Comparison of ENCODE assay signal across 21 mouse cellular contexts in genomic region chr2:120086038-120086437, GRCm38 (mm10). TPM values are rescaled to one million over a fixed set of nuclear protein-coding genes. Genes with fewer than 3 reads are reported as not detected.
DNase-seq lines count a peak whose midpoint lies in the region; ATAC-seq and TF ChIP-seq lines count a peak whose summit lies in the region.
"Had no signal": no experiment of that assay in that cellular context is flagged by ENCODE, and none has a peak within 500 bp of the region (broad histone marks: within the 10 kb centered on the region; RNA-seq: fewer than 3 reads in every experiment).

No protein-coding gene starts in this region.

- H3ac ChIP-seq in myocyte (ENCODE audit: control insufficient read depth, insufficient read length): no peak overlapping the region

- no peaks in the 10 kb centered on the region for H3K4me1 ChIP-seq in limb, embryonic 13.5 days
- H3K4me1 ChIP-seq in limb, embryonic 10.5 days: peaks cover 2% of the 10 kb centered on the region; the same call in 1 of the 2 replicates
- H3K4me1 ChIP-seq in heart, embryonic 11.5 days (ENCODE audit: control insufficient read depth, insufficient read depth, low read length): peaks cover 5% of the 10 kb centered on the region

- H3K27ac ChIP-seq in gastrocnemius, adult 2 months: peak overlapping the region; percentile 72; the same call in 1 of the 2 replicates
- no peak overlapping the region for H3K27ac ChIP-seq in limb, embryonic 13.5 days
- H3K27ac ChIP-seq in limb, embryonic 10.5 days: no peak overlapping the region
- no peak overlapping the region for H3K27ac ChIP-seq in heart, embryonic 11.5 days (ENCODE audit: low read depth, low read length)

- TF ChIP-seq POLR2A in myocyte (IDR thresholded peaks at IDR 0.05; ENCODE audit: insufficient read length, low read depth): no peak

- no peak for TF ChIP-seq CTCF in gastrocnemius, adult 2 months (IDR thresholded peaks at IDR 0.05)

- H3K9ac ChIP-seq in limb, embryonic 13.5 days: no peak overlapping the region
- H3K9ac ChIP-seq in heart, embryonic 11.5 days (ENCODE audit: low read depth, low read length): no peak overlapping the region

- DNase-seq in gastrocnemius, adult 2 months: no peak
- DNase-seq in gastrocnemius, adult 8-10 months (ENCODE audit: low spot score in 2 of 2): no peak
- no peak for DNase-seq in limb, embryonic 10.5 days (ENCODE audit: low spot score)
- peak; percentile 60 for DNase-seq in testis, postnatal 14 days (ENCODE audit: low spot score)
- no peak for DNase-seq in testis, postnatal 10 days (ENCODE audit: low spot score)
- DNase-seq: adrenal gland, adult 2 months; adrenal gland, adult 8-10 months; adrenal gland, postnatal 10 days; adrenal gland, postnatal 14 days; adrenal gland, postnatal 25 days; adrenal gland, postnatal 36 days; B cell, adult 2 months; cerebellum, adult 11 months; cerebellum, adult 11-12 months had no signal

- 0 out of 2 replicates have a peak, but pooled peaks have one; percentile 8 for ATAC-seq in limb, embryonic 13.5 days (ENCODE audit: low FRiP score, low read depth)
- ATAC-seq in heart, embryonic 11.5 days (replicated peaks; ENCODE audit: insufficient number of reproducible peaks, low FRiP score, low TSS enrichment): no peak
- ATAC-seq: activated CD4-positive, CD25-positive, alpha-beta regulatory T cell, adult 4 months; CD4-positive, CD25-positive, alpha-beta regulatory T cell, adult 4 months; Patski had no signal

- no peaks in the 10 kb centered on the region for H3K79me2 ChIP-seq in myocyte (ENCODE audit: control insufficient read depth, insufficient read depth)

- no peak overlapping the region for H3K4me3 ChIP-seq in gastrocnemius, adult 2 months
- no peak overlapping the region for H3K4me3 ChIP-seq in limb, embryonic 13.5 days
- H3K4me3 ChIP-seq in limb, embryonic 10.5 days: no peak overlapping the region
- no peak overlapping the region for H3K4me3 ChIP-seq in myocyte
- no peak overlapping the region for H3K4me3 ChIP-seq in heart, embryonic 11.5 days (ENCODE audit: low read depth, low read length)

- H3K36me3 ChIP-seq in limb, embryonic 13.5 days: no peaks in the 10 kb centered on the region
- H3K36me3 ChIP-seq in limb, embryonic 10.5 days: peaks cover 2% of the 10 kb centered on the region; the same call in 1 of the 2 replicates
- peaks cover 5% of the 10 kb centered on the region for H3K36me3 ChIP-seq in myocyte (ENCODE audit: control insufficient read depth, insufficient read depth)
- H3K36me3 ChIP-seq in heart, embryonic 11.5 days (ENCODE audit: control insufficient read depth, insufficient read depth, low read length): peaks cover 5% of the 10 kb centered on the region

- no peak overlapping the region for H3K4me2 ChIP-seq in limb, embryonic 13.5 days (replicated peaks)
- H3K4me2 ChIP-seq in myocyte (ENCODE audit: low read depth): peak overlapping the region; percentile 6
- no peak overlapping the region for H3K4me2 ChIP-seq in heart, embryonic 11.5 days

- no peaks in the 10 kb centered on the region for H3K9me3 ChIP-seq in limb, embryonic 13.5 days
- H3K9me3 ChIP-seq in limb, embryonic 10.5 days (replicated peaks): no peaks in the 10 kb centered on the region
- no peaks in the 10 kb centered on the region for H3K9me3 ChIP-seq in heart, embryonic 11.5 days (replicated peaks; ENCODE audit: control insufficient read depth, low read length)

- no peaks in the 10 kb centered on the region for H3K27me3 ChIP-seq in limb, embryonic 13.5 days
- no peaks in the 10 kb centered on the region for H3K27me3 ChIP-seq in limb, embryonic 10.5 days (ENCODE audit: low read depth, poor library complexity, severe bottlenecking)
- H3K27me3 ChIP-seq in myocyte (ENCODE audit: control insufficient read depth, insufficient read depth, insufficient read length): no peaks in the 10 kb centered on the region
- H3K27me3 ChIP-seq in heart, embryonic 11.5 days (ENCODE audit: control insufficient read depth, insufficient read depth, low read length): no peaks in the 10 kb centered on the region
- H3K27me3 ChIP-seq: CH12.LX, Patski had no signal

- intact Hi-C loops in gastrocnemius, adult 2 months (cut with DNase I): no loop called here

- 94% methylated on average over 3 of the region's 3 CpGs for WGBS in limb, embryonic 13.5 days
- 87% methylated on average over 3 of the region's 3 CpGs for WGBS in limb, embryonic 10.5 days
- whole genome bisulfite sequencing in heart, embryonic 11.5 days (ENCODE audit: insufficient replicate concordance): 72% methylated on average over 3 of the region's 3 CpGs

TF ChIP-seq in myocyte, 11 proteins besides CTCF, POLR2A, EP300 and RAD21:
- no peak for TF ChIP-seq REST (IDR thresholded peaks at IDR 0.05; ENCODE audit: insufficient read depth, insufficient read length)
- TF ChIP-seq MYOG (IDR thresholded peaks at IDR 0.05; ENCODE audit: control insufficient read depth in 1 of 3, insufficient read depth in 1 of 3, insufficient read length in 2 of 3, low read depth in 2 of 3): peak in 1 of 3 experiments; percentile 62
- TF ChIP-seq TCF12 (IDR thresholded peaks at IDR 0.05; ENCODE audit: insufficient read depth, poor library complexity, severe bottlenecking): no peak
- no peak for TF ChIP-seq SRF (IDR thresholded peaks at IDR 0.05; ENCODE audit: control insufficient read depth, insufficient read length, low read depth)
- no peak for TF ChIP-seq CEBPB (IDR thresholded peaks at IDR 0.05; ENCODE audit: insufficient read depth, poor library complexity, severe bottlenecking)
- no peak for TF ChIP-seq USF1 (IDR thresholded peaks at IDR 0.05; ENCODE audit: low read depth)
- TF ChIP-seq MYOD1 (IDR thresholded peaks at IDR 0.05; ENCODE audit: control insufficient read depth in 1 of 3, insufficient read length in 2 of 3, low read depth in 2 of 3): peak in 2 of 3 experiments; percentile 42 to 80
- TF ChIP-seq E2F4 (IDR thresholded peaks at IDR 0.05; ENCODE audit: insufficient read depth): no peak
- no peak for TF ChIP-seq MAX (IDR thresholded peaks at IDR 0.05; ENCODE audit: low read depth)
- peak; percentile 66 for TF ChIP-seq POLR2AphosphoS2 (IDR thresholded peaks at IDR 0.05; ENCODE audit: insufficient read length, low read depth)
- TF ChIP-seq TCF3 (IDR thresholded peaks at IDR 0.05; ENCODE audit: insufficient read length, low read depth): no peak

RNA-seq across cellular contexts. Expression of gene Pla2g4b, which starts 52.8 kb away (rescaled TPM):
- total RNA-seq in gastrocnemius, adult 2 months (2021): 1 to 10 TPM in 1 of 2 experiments, under 1 TPM in 1; 0.99 to 1.7 TPM
- total RNA-seq in gastrocnemius, adult 8-10 months (2022): 1 to 10 TPM in 3 of 4 experiments, under 1 TPM in 1; 0.11 to 1.6 (median 1.1) TPM
- 2.4 and 3.2 TPM in 2 replicates for polyA plus RNA-seq in limb, embryonic 13.5 days (2015; fragmentation: Nextera tagmentation; extraction: Ambion mirVana)
- 1.4 and 3.9 TPM in 2 replicates for polyA plus RNA-seq in limb, embryonic 10.5 days (2016; fragmentation: Nextera tagmentation; extraction: Ambion mirVana)
- 0.58 TPM for polyA plus RNA-seq in myocyte (2012; fragmentation: generic; extraction: Trizol)
- 1.2 and 2.3 TPM in 2 replicates for polyA plus RNA-seq in heart, embryonic 11.5 days (2014; fragmentation: Nextera tagmentation; extraction: Ambion mirVana)

RNA-seq across cellular contexts. Expression of gene Gm28042, which starts 58.7 kb away (rescaled TPM):
- 1 to 10 TPM in 1 of 2 experiments, under 1 TPM in 1; 0.77 to 1.5 TPM for total RNA-seq in gastrocnemius, adult 2 months (2021)
- total RNA-seq in gastrocnemius, adult 8-10 months (2022): 1 to 10 TPM in 1 of 4 experiments, under 1 TPM in 2, not detected in 1; 0.22 to 1.1 (median 0.74) TPM
- polyA plus RNA-seq in limb, embryonic 13.5 days (2015; fragmentation: Nextera tagmentation; extraction: Ambion mirVana): 3.4 and 4.3 TPM in 2 replicates
- polyA plus RNA-seq in limb, embryonic 10.5 days (2016; fragmentation: Nextera tagmentation; extraction: Ambion mirVana): 3.6 and 4.3 TPM in 2 replicates
- polyA plus RNA-seq in myocyte (2012; fragmentation: generic; extraction: Trizol): 1.1 TPM
- 0.92 and 1.8 TPM in 2 replicates for polyA plus RNA-seq in heart, embryonic 11.5 days (2014; fragmentation: Nextera tagmentation; extraction: Ambion mirVana)

RNA-seq across cellular contexts. Expression of gene Jmjd7, which starts 58.8 kb away (rescaled TPM):
- 1 to 10 TPM; 1.6 to 2.4 TPM for total RNA-seq in gastrocnemius, adult 2 months (2021)
- 1 to 10 TPM; 1.8 to 3.0 (median 2.4) TPM for total RNA-seq in gastrocnemius, adult 8-10 months (2022)
- 23.1 and 24.2 TPM in 2 replicates for polyA plus RNA-seq in limb, embryonic 13.5 days (2015; fragmentation: Nextera tagmentation; extraction: Ambion mirVana)
- polyA plus RNA-seq in limb, embryonic 10.5 days (2016; fragmentation: Nextera tagmentation; extraction: Ambion mirVana): 19.8 and 25.1 TPM in 2 replicates
- 10.7 TPM for polyA plus RNA-seq in myocyte (2012; fragmentation: generic; extraction: Trizol)
- 12.7 and 16.0 TPM in 2 replicates for polyA plus RNA-seq in heart, embryonic 11.5 days (2014; fragmentation: Nextera tagmentation; extraction: Ambion mirVana)
